Mouse (Mus musculus) embryonic fibroblast, embryonic 13.5 days (primary cell): ENCODE results near the gene Fam207a.

ENCODE experiments used
- CTCF ChIP-seq: IDR thresholded peaks from 2 replicates; pipeline ENCODE4 v1.5.1; 2011; ENCODE audit warnings: mild to moderate bottlenecking, control low read depth, low read length, moderate library complexity, borderline replicate concordance; ENCODE audit not compliant: insufficient read depth
- POLR2A ChIP-seq: IDR thresholded peaks from 2 replicates; pipeline ENCODE4 v1.6.1; 2011; ENCODE audit warnings: low read depth, mild to moderate bottlenecking, control low read depth, low read length, moderate library complexity

GRCm38 (mm10) chr10:77522746-77523145, 7.2 kb upstream of the Fam207a start:
- TF ChIP-seq CTCF: no peak
- no peak for TF ChIP-seq POLR2A
